Mouse (Mus musculus): ENCODE measurements at regions not wholly inside any gene's neighbourhood (a gene's known extent, or its start where the extent isn't known, plus 50 kb on each side); places are given as distances from the start of the nearest gene placed in this dataset.

GRCm38 (mm10) chr4:9033106-9033642 lies 794.3 kb upstream of the Car8 start:
- TF ChIP-seq POLR2A (IDR thresholded peaks at IDR 0.05; ENCODE audit: insufficient read depth, low read depth, low read length) (no peak), CTCF (IDR thresholded peaks at IDR 0.05; ENCODE audit: insufficient read depth, low read depth, low read length) (no peak)
